Mouse (Mus musculus) embryonic fibroblast, embryonic 13.5 days (primary cell): Measurements from ENCODE around the gene BC107364.

Experiments
- CTCF ChIP-seq: IDR thresholded peaks from 2 replicates; pipeline ENCODE4 v1.5.1; 2011; ENCODE audit warnings: mild to moderate bottlenecking, control low read depth, low read length, moderate library complexity, borderline replicate concordance; ENCODE audit not compliant: insufficient read depth
- POLR2A ChIP-seq: IDR thresholded peaks from 2 replicates; pipeline ENCODE4 v1.6.1; 2011; ENCODE audit warnings: low read depth, mild to moderate bottlenecking, control low read depth, low read length, moderate library complexity

- TF ChIP-seq CTCF (no peak), POLR2A (no peak)
These were observed 35.6 kb upstream of the BC107364 start for GRCm38 (mm10) chr3:96487596-96488289.
